Mouse (Mus musculus): ENCODE results near the gene Nepro. TPM values are rescaled to one million over a fixed set of nuclear protein-coding genes. Genes with fewer than 3 reads are reported as not detected.
A peak's percentile ranks its signal among the peaks of the same experiment; 100 is the strongest.

Gene Nepro
- polyA plus RNA-seq, 1 experiment from 2014 or later, result 8.6 TPM

- Histone ChIP-seq H3K27me3 (ENCODE audit: insufficient read depth, low read length) (no peaks in the 10 kb centered on the region), H3K27ac (ENCODE audit: low read length) (no peak overlapping the region), H3K36me3 (ENCODE audit: insufficient read depth, low read length) (no peaks in the 10 kb centered on the region), H3K4me3 (ENCODE audit: low read length) (no peak overlapping the region), H3K9ac (replicated peaks; ENCODE audit: low read length) (no peak overlapping the region), H3K9me3 (ENCODE audit: low read length) (no peaks in the 10 kb centered on the region), H3K4me2 (replicated peaks; ENCODE audit: low read depth, low read length) (no peak overlapping the region), H3K4me1 (ENCODE audit: insufficient read depth, low read length) (peaks cover 17% of the 10 kb centered on the region)
- 58% methylated on average over 3 of the region's 3 CpGs for WGBS
- ATAC-seq (ENCODE audit: low FRiP score, low TSS enrichment), result no peak
Observed at GRCm38 (mm10) chr16:44748007-44748406, 23.9 kb downstream of the Nepro start.

GRCm38 (mm10) chr16:44757700-44758099, 33.6 kb downstream of the Nepro start:
- 72% methylated on average over 8 of the region's 8 CpGs for whole genome bisulfite sequencing
- H3K27ac ChIP-seq (ENCODE audit: low read length), result no peak overlapping the region
- ATAC-seq (ENCODE audit: low FRiP score, low TSS enrichment), result no peak

DNA sequence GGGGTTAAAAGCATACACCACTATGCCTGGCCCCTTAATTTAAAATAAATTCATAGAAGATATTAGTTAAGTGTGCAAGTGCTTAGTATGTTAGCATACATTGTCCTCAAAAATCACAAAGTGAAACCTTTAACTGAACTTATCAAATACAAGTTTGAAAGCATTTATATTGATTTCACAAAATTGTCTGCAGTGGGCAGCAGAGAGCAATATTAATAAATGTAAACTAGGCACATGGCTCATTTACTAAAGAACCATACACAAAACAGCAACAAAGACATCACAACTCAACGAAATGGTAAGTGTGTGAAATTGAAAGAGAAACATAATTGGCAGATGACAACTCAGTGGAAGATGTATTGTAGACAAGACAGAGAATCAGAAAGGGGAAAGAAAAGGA, 37.7 kb downstream of the Nepro start:
- Histone ChIP-seq H3K9ac (replicated peaks; ENCODE audit: low read length) (no peak overlapping the region), H3K27ac (ENCODE audit: low read length) (no peak overlapping the region), H3K4me3 (ENCODE audit: low read length) (no peak overlapping the region), H3K9me3 (ENCODE audit: low read length) (no peaks in the 10 kb centered on the region), H3K27me3 (ENCODE audit: insufficient read depth, low read length) (no peaks in the 10 kb centered on the region), H3K36me3 (ENCODE audit: insufficient read depth, low read length) (no peaks in the 10 kb centered on the region), H3K4me1 (ENCODE audit: insufficient read depth, low read length) (no peaks in the 10 kb centered on the region), H3K4me2 (replicated peaks; ENCODE audit: low read depth, low read length) (no peak overlapping the region)
- WGBS, result 68% methylated on average over 1 of the region's 1 CpGs
- ATAC-seq (ENCODE audit: low FRiP score, low TSS enrichment), result no peak

More at GRCm38 (mm10) chr16:44757700-44758099, 33.6 kb downstream of the Nepro start:
- Histone ChIP-seq H3K9ac (replicated peaks; ENCODE audit: low read length) (no peak overlapping the region), H3K9me3 (ENCODE audit: low read length) (no peaks in the 10 kb centered on the region), H3K27me3 (ENCODE audit: insufficient read depth, low read length) (no peaks in the 10 kb centered on the region), H3K4me2 (replicated peaks; ENCODE audit: low read depth, low read length) (no peak overlapping the region), H3K4me1 (ENCODE audit: insufficient read depth, low read length) (no peaks in the 10 kb centered on the region), H3K4me3 (ENCODE audit: low read length) (no peak overlapping the region), H3K36me3 (ENCODE audit: insufficient read depth, low read length) (no peaks in the 10 kb centered on the region)

DNA sequence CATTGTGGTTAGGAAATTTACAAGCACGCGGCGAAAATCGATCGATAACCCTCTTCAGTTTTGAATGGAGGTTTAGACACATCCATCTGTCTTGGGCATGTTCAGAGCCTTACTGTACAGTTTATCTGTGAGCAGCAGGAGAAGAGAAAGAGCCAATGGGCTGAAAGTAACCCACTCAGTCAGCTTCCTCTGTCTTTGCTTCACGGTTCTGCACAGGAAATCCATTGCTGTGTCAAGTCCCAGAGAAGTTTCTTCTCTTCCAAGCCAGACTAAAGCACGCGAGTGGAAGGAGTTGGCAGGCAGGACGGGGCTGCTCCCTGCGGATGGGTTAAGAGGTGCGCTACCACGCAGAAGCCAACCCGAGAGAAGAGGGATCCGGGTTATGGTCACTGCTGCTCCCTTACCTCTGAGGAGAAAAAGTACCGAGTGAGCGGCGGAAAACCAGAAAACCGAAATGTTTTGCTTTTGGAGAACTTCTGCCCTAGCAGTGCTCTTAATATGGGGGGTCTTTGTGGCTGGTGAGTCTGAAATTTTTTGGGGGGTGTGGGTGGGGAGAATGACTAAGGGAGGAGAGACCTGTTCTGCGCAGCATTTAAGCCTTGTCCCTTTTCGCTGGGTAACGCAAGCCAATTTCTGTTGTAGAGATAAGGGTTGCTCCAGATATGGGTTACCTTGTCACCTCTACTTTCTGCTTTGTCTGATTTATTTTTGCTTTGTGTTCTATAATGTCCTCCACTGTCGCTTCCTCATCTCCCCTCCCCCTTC, 41.6 kb downstream of the Nepro start, which contains the start of gene Cd200r1:
TSS of gene Cd200r1 (plus strand) at position 182 of the 765 bp plus-strand sequence.
- Histone ChIP-seq H3K4me2 (replicated peaks; ENCODE audit: low read depth, low read length) (no peak within 1 kb of the TSS), H3K9me3 (ENCODE audit: low read length) (no peaks in the 10 kb centered on the region), H3K4me3 (ENCODE audit: low read length) (no peak within 1 kb of the TSS), H3K27me3 (ENCODE audit: insufficient read depth, low read length) (no peaks in the 10 kb centered on the region), H3K36me3 (ENCODE audit: insufficient read depth, low read length) (no peaks in the 10 kb centered on the region), H3K4me1 (ENCODE audit: insufficient read depth, low read length) (no peaks in the 10 kb centered on the region), H3K9ac (replicated peaks; ENCODE audit: low read length) (no peak within 1 kb of the TSS), H3K27ac (ENCODE audit: low read length) (no peak within 1 kb of the TSS)
- 79% methylated on average over 22 of the region's 22 CpGs for WGBS
- no peak for ATAC-seq (ENCODE audit: low FRiP score, low TSS enrichment)

- no peak overlapping the region for H3K4me2 ChIP-seq (replicated peaks; ENCODE audit: low read depth, low read length)
- 85% methylated on average over 9 of the region's 9 CpGs for WGBS
- H3K27ac ChIP-seq (ENCODE audit: low read length), result no peak overlapping the region
- no peak for ATAC-seq (ENCODE audit: low FRiP score, low TSS enrichment)
- no peak overlapping the region for H3K9ac ChIP-seq (replicated peaks; ENCODE audit: low read length)
- H3K36me3 ChIP-seq (ENCODE audit: insufficient read depth, low read length), result no peaks in the 10 kb centered on the region
- no peaks in the 10 kb centered on the region for H3K27me3 ChIP-seq (ENCODE audit: insufficient read depth, low read length)
- H3K4me3 ChIP-seq (ENCODE audit: low read length), result no peak overlapping the region
- H3K4me1 ChIP-seq (ENCODE audit: insufficient read depth, low read length), result no peaks in the 10 kb centered on the region
- no peaks in the 10 kb centered on the region for H3K9me3 ChIP-seq (ENCODE audit: low read length)
Observed at GRCm38 (mm10) chr16:44766320-44766892, 42.3 kb downstream of the Nepro start.

GRCm38 (mm10) chr16:44767506-44767905, 43.4 kb downstream of the Nepro start:
- no peak for ATAC-seq (ENCODE audit: low FRiP score, low TSS enrichment)
- WGBS, result 82% methylated on average over 7 of the region's 7 CpGs
- H3K4me2 ChIP-seq (replicated peaks; ENCODE audit: low read depth, low read length), result no peak overlapping the region
- H3K9me3 ChIP-seq (ENCODE audit: low read length), result no peaks in the 10 kb centered on the region
- H3K27ac ChIP-seq (ENCODE audit: low read length), result no peak overlapping the region
- H3K27me3 ChIP-seq (ENCODE audit: insufficient read depth, low read length), result no peaks in the 10 kb centered on the region
- H3K36me3 ChIP-seq (ENCODE audit: insufficient read depth, low read length), result no peaks in the 10 kb centered on the region
- no peak overlapping the region for H3K9ac ChIP-seq (replicated peaks; ENCODE audit: low read length)
- no peak overlapping the region for H3K4me3 ChIP-seq (ENCODE audit: low read length)
- no peaks in the 10 kb centered on the region for H3K4me1 ChIP-seq (ENCODE audit: insufficient read depth, low read length)

- WGBS, result 45% methylated on average over 2 of the region's 2 CpGs
- Histone ChIP-seq H3K9me3 (ENCODE audit: low read length) (no peaks in the 10 kb centered on the region), H3K4me1 (ENCODE audit: insufficient read depth, low read length) (no peaks in the 10 kb centered on the region), H3K36me3 (ENCODE audit: insufficient read depth, low read length) (no peaks in the 10 kb centered on the region), H3K9ac (replicated peaks; ENCODE audit: low read length) (no peak overlapping the region), H3K4me3 (ENCODE audit: low read length) (no peak overlapping the region), H3K27ac (ENCODE audit: low read length) (no peak overlapping the region), H3K27me3 (ENCODE audit: insufficient read depth, low read length) (no peaks in the 10 kb centered on the region), H3K4me2 (replicated peaks; ENCODE audit: low read depth, low read length) (no peak overlapping the region)
- ATAC-seq (ENCODE audit: low FRiP score, low TSS enrichment), result peak; percentile 42; the same call in 1 of the 2 replicates
Observed at GRCm38 (mm10) chr16:44767967-44768366, 43.9 kb downstream of the Nepro start.

GRCm38 (mm10) chr16:44772577-44772976, 48.5 kb downstream of the Nepro start:
- H3K4me3 ChIP-seq (ENCODE audit: low read length), result no peak overlapping the region
- WGBS, result 63% methylated on average over 6 of the region's 6 CpGs
- no peak overlapping the region for H3K4me2 ChIP-seq (replicated peaks; ENCODE audit: low read depth, low read length)
- H3K27me3 ChIP-seq (ENCODE audit: insufficient read depth, low read length), result no peaks in the 10 kb centered on the region
- H3K36me3 ChIP-seq (ENCODE audit: insufficient read depth, low read length), result no peaks in the 10 kb centered on the region
- H3K4me1 ChIP-seq (ENCODE audit: insufficient read depth, low read length), result no peaks in the 10 kb centered on the region
- H3K27ac ChIP-seq (ENCODE audit: low read length), result no peak overlapping the region
- H3K9ac ChIP-seq (replicated peaks; ENCODE audit: low read length), result no peak overlapping the region
- ATAC-seq (ENCODE audit: low FRiP score, low TSS enrichment), result no peak
- H3K9me3 ChIP-seq (ENCODE audit: low read length), result no peaks in the 10 kb centered on the region

GRCm38 (mm10) chr16:44773673-44774072, 49.6 kb downstream of the Nepro start:
- H3K36me3 ChIP-seq (ENCODE audit: insufficient read depth, low read length), result no peaks in the 10 kb centered on the region
- no peak overlapping the region for H3K9ac ChIP-seq (replicated peaks; ENCODE audit: low read length)
- WGBS, result 85% methylated on average over 3 of the region's 3 CpGs
- no peaks in the 10 kb centered on the region for H3K4me1 ChIP-seq (ENCODE audit: insufficient read depth, low read length)
- H3K4me3 ChIP-seq (ENCODE audit: low read length), result no peak overlapping the region
- H3K27ac ChIP-seq (ENCODE audit: low read length), result no peak overlapping the region
- H3K9me3 ChIP-seq (ENCODE audit: low read length), result no peaks in the 10 kb centered on the region
- H3K4me2 ChIP-seq (replicated peaks; ENCODE audit: low read depth, low read length), result no peak overlapping the region
- no peak for ATAC-seq (ENCODE audit: low FRiP score, low TSS enrichment)
- H3K27me3 ChIP-seq (ENCODE audit: insufficient read depth, low read length), result no peaks in the 10 kb centered on the region

DNA sequence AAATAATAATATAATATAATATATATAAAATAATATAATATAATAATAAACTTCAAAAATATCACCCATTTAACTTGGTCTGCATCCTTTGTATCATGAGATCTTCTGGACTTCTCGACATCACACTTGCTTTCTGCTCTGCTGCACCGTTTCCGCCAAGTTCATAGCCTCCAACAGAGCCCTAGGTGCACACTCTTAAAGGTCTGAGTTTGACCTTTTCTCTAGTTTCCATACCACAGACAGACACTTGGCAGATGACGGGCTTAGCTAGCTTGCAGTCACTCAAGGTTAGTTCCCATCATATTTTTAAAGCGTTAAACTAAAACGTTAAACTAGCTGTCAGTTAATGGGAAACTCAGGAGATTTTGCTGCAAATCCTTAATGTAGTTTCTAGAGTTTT, 50.1 kb downstream of the Nepro start:
- WGBS, result 84% methylated on average over 6 of the region's 6 CpGs
- no peaks in the 10 kb centered on the region for H3K36me3 ChIP-seq (ENCODE audit: insufficient read depth, low read length)
- no peak overlapping the region for H3K27ac ChIP-seq (ENCODE audit: low read length)
- H3K4me3 ChIP-seq (ENCODE audit: low read length), result no peak overlapping the region
- no peaks in the 10 kb centered on the region for H3K27me3 ChIP-seq (ENCODE audit: insufficient read depth, low read length)
- no peaks in the 10 kb centered on the region for H3K4me1 ChIP-seq (ENCODE audit: insufficient read depth, low read length)
- no peak overlapping the region for H3K4me2 ChIP-seq (replicated peaks; ENCODE audit: low read depth, low read length)
- no peak for ATAC-seq (ENCODE audit: low FRiP score, low TSS enrichment)
- H3K9ac ChIP-seq (replicated peaks; ENCODE audit: low read length), result no peak overlapping the region
- no peaks in the 10 kb centered on the region for H3K9me3 ChIP-seq (ENCODE audit: low read length)
